Mouse (Mus musculus): ENCODE measurements at regions not wholly inside any gene's neighbourhood (a gene's known extent, or its start where the extent isn't known, plus 50 kb on each side); places are given as distances from the start of the nearest gene placed in this dataset.

DNA sequence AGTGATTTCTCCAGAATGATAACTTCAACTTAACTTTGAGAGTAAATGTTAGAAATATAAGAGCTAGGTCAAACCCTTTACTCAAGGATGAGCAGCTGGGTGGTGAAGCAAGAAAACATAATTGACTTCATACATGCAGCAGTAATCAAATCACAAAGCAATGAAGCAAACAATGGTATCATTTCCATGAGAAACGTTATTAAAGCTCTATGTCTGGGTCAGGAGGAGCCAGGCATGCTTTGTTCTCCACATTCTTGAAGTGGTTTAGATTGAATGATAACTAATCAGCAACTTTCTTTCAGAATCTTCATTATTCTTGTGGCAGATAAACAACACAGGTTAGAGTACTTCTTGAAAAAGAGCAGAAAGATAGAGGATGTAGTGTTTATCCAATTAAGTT, 577.8 kb downstream of the Cetn3 start:
- TF ChIP-seq CTCF (IDR thresholded peaks at IDR 0.05; ENCODE audit: extremely low read depth, insufficient read depth, insufficient read length, insufficient replicate concordance) (no peak), POLR2A (IDR thresholded peaks at IDR 0.05; ENCODE audit: low read depth, low read length) (no peak)
